Mouse (Mus musculus) heart, embryonic 15.5 days (tissue): ENCODE results near the gene Pnpla6. TPM values are rescaled to one million over a fixed set of nuclear protein-coding genes. Genes with fewer than 3 reads are reported as not detected.

Experiments
- ATAC-seq: fragments of 200-750 bp; cut with Nextera tagmentation; replicated peaks from 2 replicates; pipeline ENCODE4 v1.8.0; 2017; ENCODE audit warnings: low read depth, moderate TSS enrichment; ENCODE audit not compliant: insufficient number of reproducible peaks, insufficient read depth, low FRiP score
- H3K27ac ChIP-seq: fragments of 300-500 bp; sonication (generic); 2 replicates; pipeline ENCODE4 v1.5.1; 2015; ENCODE audit warnings: mild to moderate bottlenecking, inconsistent platforms
- H3K27me3 ChIP-seq: fragments of 300-500 bp; sonication (generic); 2 replicates; pipeline ENCODE4 v1.6.1; 2015; ENCODE audit warnings: inconsistent platforms
- H3K36me3 ChIP-seq: fragments of 300-500 bp; sonication (generic); 2 replicates; pipeline ENCODE4 v1.6.1; 2015; ENCODE audit warnings: mild to moderate bottlenecking, inconsistent platforms
- H3K4me1 ChIP-seq: fragments of 300-500 bp; sonication (generic); replicated peaks from 2 replicates; pipeline ENCODE4 v1.6.1; 2015; ENCODE audit warnings: inconsistent platforms
- H3K4me2 ChIP-seq: fragments of 300-500 bp; sonication (generic); 2 replicates; pipeline ENCODE4 v1.6.1; 2015; ENCODE audit warnings: inconsistent platforms, mild to moderate bottlenecking, moderate library complexity
- H3K4me3 ChIP-seq: fragments of 300-500 bp; sonication (generic); 2 replicates; pipeline ENCODE4 v1.5.1; 2015; ENCODE audit warnings: mild to moderate bottlenecking, inconsistent platforms
- H3K9ac ChIP-seq: fragments of 300-500 bp; sonication (generic); 2 replicates; pipeline ENCODE4 v1.6.1; 2015; ENCODE audit warnings: mild to moderate bottlenecking, inconsistent platforms
- H3K9me3 ChIP-seq: fragments of 300-500 bp; sonication (generic); replicated peaks from 2 replicates; pipeline ENCODE4 v1.6.1; 2016; ENCODE audit warnings: inconsistent platforms
- WGBS: fragments of 180-500 bp; shearing (Covaris S2); methylation state at CpG from one replicate; pipeline ENCODE4 v1.1.7; 2015; ENCODE audit warnings: mixed read lengths; 5-methylcytosine and 5-hydroxymethylcytosine counted together
- polyA plus RNA-seq: library from polyadenylated mRNA; unstranded; fragments of >200 nt; fragmentation: Nextera tagmentation; extraction: Ambion mirVana; gene quantifications from 2 replicates; pipeline ENCODE4 v1.2.1, GENCODE M21; 2015

Pnpla6 gene
- polyA plus RNA-seq: 14.2 and 18.6 TPM in 2 replicates

GRCm38 (mm10) chr8:3515260-3515671 lies at the start of gene Pnpla6:
Pnpla6 (plus strand) TSS chr8:3515384.
- H3K4me2 ChIP-seq: peak within 1 kb of the TSS; percentile 98
- peak within 1 kb of the TSS; percentile 65 for H3K4me3 ChIP-seq
- peaks cover 15% of the 10 kb centered on the region for H3K4me1 ChIP-seq
- WGBS: under 1% methylated on average over 25 of the region's 25 CpGs
- no peaks in the 10 kb centered on the region for H3K9me3 ChIP-seq
- H3K9ac ChIP-seq: peak within 1 kb of the TSS; percentile 64
- no peaks in the 10 kb centered on the region for H3K27me3 ChIP-seq
- ATAC-seq: peak; percentile 64
- peaks cover 22% of the 10 kb centered on the region; the same call in 1 of the 2 replicates for H3K36me3 ChIP-seq
- H3K27ac ChIP-seq: peak within 1 kb of the TSS; percentile 77

DNA sequence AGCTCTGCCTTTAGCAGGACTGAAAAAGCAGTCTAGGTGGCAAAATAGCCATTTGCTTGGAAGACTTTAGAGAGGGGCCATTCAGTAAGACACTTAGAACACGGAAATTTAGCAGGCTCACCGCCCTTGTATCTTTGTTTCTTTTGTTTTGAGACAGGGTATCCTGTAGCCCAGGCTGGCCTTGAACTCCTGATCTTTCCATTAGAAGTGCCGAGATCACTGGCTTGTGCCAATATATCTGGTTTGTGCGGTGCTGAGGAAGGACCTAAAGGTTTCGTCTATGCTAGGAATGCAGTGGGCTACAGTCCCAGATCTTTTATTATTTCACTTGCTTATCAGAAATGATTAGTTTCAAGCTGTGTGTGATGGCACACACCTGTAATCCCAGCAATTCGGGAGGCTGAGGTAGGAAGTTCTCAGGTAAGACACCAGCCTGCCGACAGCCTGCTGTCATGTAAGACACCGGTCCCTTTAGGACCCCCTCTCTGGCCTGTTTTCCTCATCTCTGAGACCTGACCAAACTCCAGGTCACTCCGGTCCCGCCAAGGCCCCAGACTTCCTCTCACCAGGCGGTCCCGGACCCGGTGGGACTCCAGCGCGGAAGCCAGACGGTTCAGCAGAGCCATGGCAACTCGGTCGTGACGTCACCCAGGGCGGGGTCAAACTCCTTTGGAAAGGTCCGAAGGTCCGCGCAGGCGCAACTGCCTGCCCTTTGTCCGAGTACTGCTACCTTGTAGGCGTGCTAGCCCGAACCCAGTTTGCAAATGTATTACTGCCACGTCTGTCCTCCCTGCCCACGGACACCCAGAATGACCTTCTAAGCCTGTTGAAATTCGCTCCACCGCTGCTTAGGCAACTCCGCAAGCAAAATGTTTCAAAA lies 47.9 kb upstream of the Pnpla6 start, which contains the start of gene Pex11g:
TSS of gene Pex11g (minus strand) at position 675 of the 880 bp plus-strand sequence.
- Histone ChIP-seq H3K36me3 (no peaks in the 10 kb centered on the region), H3K4me1 (peaks cover 5% of the 10 kb centered on the region; the same call in 1 of the 2 replicates), H3K4me3 (peak within 1 kb of the TSS; percentile 53), H3K4me2 (peak within 1 kb of the TSS; percentile 71), H3K27me3 (no peaks in the 10 kb centered on the region), H3K27ac (peak within 1 kb of the TSS; percentile 59), H3K9ac (peak within 1 kb of the TSS; percentile 58), H3K9me3 (no peaks in the 10 kb centered on the region)
- ATAC-seq: peak; percentile 93
- 5% methylated on average over 32 of the region's 32 CpGs for WGBS

DNA sequence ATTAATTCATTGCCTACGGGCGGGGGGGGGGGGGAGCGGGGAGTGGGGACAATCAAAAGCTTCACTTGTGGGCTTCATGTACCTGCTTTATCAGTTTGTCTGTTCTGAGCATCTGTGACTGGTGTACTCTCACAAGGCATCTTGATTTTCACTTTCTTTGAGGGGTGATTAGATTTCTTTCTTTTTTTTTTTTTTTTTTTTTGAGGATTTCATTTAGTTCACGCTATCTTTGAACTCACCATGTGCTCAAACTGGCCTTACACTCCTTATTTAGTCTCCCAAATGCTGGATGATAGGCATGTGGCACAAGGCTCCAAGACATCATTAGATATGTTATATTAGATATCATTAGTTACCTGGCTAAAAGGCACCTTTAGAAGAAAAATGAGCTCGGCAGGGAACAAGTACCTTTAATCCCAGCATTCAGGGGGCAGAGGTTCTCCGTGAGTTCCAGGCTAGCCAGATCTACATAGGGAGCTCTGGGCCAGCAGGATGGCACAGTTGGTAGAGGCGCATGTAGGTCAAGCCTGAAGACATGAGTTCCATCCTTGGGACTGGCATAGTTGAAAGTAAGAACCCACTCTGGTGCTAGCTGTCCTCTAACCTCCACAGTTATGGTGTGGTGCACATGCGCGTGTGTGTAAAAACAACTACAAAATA lies 47.2 kb upstream of the Pnpla6 start:
- ATAC-seq: no peak
- WGBS: 53% methylated on average over 9 of the region's 9 CpGs
- H3K27me3 ChIP-seq: no peaks in the 10 kb centered on the region
- peak overlapping the region; percentile 58 for H3K9ac ChIP-seq
- peak overlapping the region; percentile 71 for H3K4me2 ChIP-seq
- no peaks in the 10 kb centered on the region for H3K9me3 ChIP-seq
- peaks cover 5% of the 10 kb centered on the region; the same call in 1 of the 2 replicates for H3K4me1 ChIP-seq
- H3K27ac ChIP-seq: peak overlapping the region; percentile 59
- H3K36me3 ChIP-seq: no peaks in the 10 kb centered on the region
- H3K4me3 ChIP-seq: peak overlapping the region; percentile 53

DNA sequence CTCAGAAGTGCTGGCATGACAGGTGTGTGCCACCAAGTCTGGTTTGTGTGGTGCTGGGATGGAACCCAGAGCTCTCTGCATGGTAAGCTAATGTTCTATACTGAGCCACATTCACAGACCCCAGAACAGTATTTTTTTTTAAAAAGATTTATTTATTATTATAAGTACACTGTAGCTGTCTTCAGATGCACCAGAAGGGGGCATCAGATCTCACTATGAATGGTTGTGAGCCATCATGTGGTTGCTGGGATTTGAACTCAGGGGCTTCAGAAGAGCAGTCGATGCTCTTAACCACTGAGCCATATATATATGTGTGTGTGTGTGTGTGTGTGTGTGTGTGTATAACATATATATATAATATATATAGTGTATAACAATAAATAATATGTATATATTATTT lies 46.3 kb upstream of the Pnpla6 start:
- Histone ChIP-seq H3K4me1 (peaks cover 5% of the 10 kb centered on the region; the same call in 1 of the 2 replicates), H3K9me3 (no peaks in the 10 kb centered on the region), H3K4me2 (no peak overlapping the region), H3K27me3 (no peaks in the 10 kb centered on the region), H3K9ac (no peak overlapping the region), H3K4me3 (no peak overlapping the region), H3K27ac (no peak overlapping the region), H3K36me3 (no peaks in the 10 kb centered on the region)
- no peak for ATAC-seq
- WGBS: 100% methylated on average over 1 of the region's 1 CpGs

- H3K9ac ChIP-seq: no peak within 1 kb of the TSS
- H3K27me3 ChIP-seq: no peaks in the 10 kb centered on the region
- H3K9me3 ChIP-seq: no peaks in the 10 kb centered on the region
- no peaks in the 10 kb centered on the region for H3K36me3 ChIP-seq
- no peak within 1 kb of the TSS for H3K4me3 ChIP-seq
- no peak within 1 kb of the TSS for H3K4me2 ChIP-seq
- peaks cover 5% of the 10 kb centered on the region; the same call in 1 of the 2 replicates for H3K4me1 ChIP-seq
- no peak within 1 kb of the TSS for H3K27ac ChIP-seq
- ATAC-seq: no peak
Measured at GRCm38 (mm10) chr8:3470562-3470961, 44.6 kb upstream of the Pnpla6 start, which contains the start of gene Tex45. Tex45 (plus strand) TSS chr8:3470862.

- Histone ChIP-seq H3K27ac (no peak overlapping the region), H3K4me2 (peak overlapping the region; percentile 62), H3K27me3 (peaks cover 11% of the 10 kb centered on the region), H3K4me1 (peaks cover 6% of the 10 kb centered on the region; the same call in 1 of the 2 replicates), H3K9me3 (no peaks in the 10 kb centered on the region), H3K36me3 (no peaks in the 10 kb centered on the region), H3K9ac (no peak overlapping the region; the same call in 1 of the 2 replicates), H3K4me3 (peak overlapping the region; percentile 37)
- 0 out of 2 replicates have a peak, but pooled peaks have one; percentile 56 for ATAC-seq
- 20% methylated on average over 37 of the region's 37 CpGs for WGBS
Measured at GRCm38 (mm10) chr8:3475715-3476429, 39.3 kb upstream of the Pnpla6 start.

GRCm38 (mm10) chr8:3480221-3480785 lies 34.9 kb upstream of the Pnpla6 start:
- no peak for ATAC-seq
- Histone ChIP-seq H3K4me1 (peaks cover 6% of the 10 kb centered on the region; the same call in 1 of the 2 replicates), H3K4me2 (no peak overlapping the region), H3K27me3 (peaks cover 11% of the 10 kb centered on the region), H3K4me3 (no peak overlapping the region), H3K9me3 (no peaks in the 10 kb centered on the region), H3K27ac (0 out of 2 replicates have a peak overlapping the region, but pooled peaks have one; percentile 12), H3K36me3 (no peaks in the 10 kb centered on the region), H3K9ac (no peak overlapping the region)
- 50% methylated on average over 4 of the region's 4 CpGs for WGBS

- H3K9me3 ChIP-seq: no peaks in the 10 kb centered on the region
- no peak overlapping the region for H3K9ac ChIP-seq
- H3K27me3 ChIP-seq: peaks cover 6% of the 10 kb centered on the region; the same call in 1 of the 2 replicates
- H3K4me3 ChIP-seq: no peak overlapping the region
- H3K4me1 ChIP-seq: no peaks in the 10 kb centered on the region
- H3K4me2 ChIP-seq: no peak overlapping the region
- no peaks in the 10 kb centered on the region for H3K36me3 ChIP-seq
- WGBS: 59% methylated on average over 5 of the region's 5 CpGs
- H3K27ac ChIP-seq: no peak overlapping the region
- no peak for ATAC-seq
Measured at GRCm38 (mm10) chr8:3481605-3482004, 33.6 kb upstream of the Pnpla6 start.

DNA sequence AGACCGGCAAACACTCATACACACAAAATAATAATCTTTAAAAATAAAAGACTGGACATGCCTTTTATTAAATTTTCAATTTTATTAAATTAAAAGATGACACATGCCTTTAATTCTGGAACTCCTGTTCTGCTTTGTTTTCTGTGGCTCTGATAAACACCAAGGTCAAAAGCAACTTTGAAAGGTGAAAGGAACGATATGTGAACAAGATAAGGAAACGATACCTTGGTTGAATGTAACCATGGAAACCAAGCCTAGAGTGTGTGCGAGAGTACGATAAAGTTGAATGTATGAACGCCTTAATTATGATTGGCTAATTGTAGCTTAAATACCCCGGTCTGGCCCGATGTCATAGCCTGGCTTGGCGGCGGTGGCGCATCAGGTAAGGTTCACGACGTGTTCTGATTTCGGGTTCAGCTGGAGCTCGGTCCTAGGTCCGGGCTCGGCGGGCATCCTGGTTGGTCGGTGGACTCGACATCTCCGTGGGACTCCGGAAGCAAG lies 32.9 kb upstream of the Pnpla6 start:
- Histone ChIP-seq H3K36me3 (no peaks in the 10 kb centered on the region), H3K4me2 (no peak overlapping the region), H3K9ac (no peak overlapping the region), H3K9me3 (no peaks in the 10 kb centered on the region), H3K27me3 (peaks cover 5% of the 10 kb centered on the region; the same call in 1 of the 2 replicates), H3K4me3 (no peak overlapping the region), H3K4me1 (0 out of 2 replicates have a peak, but pooled peaks cover under 1% of the 10 kb centered on the region), H3K27ac (no peak overlapping the region)
- WGBS: 81% methylated on average over 22 of the region's 22 CpGs
- no peak for ATAC-seq

DNA sequence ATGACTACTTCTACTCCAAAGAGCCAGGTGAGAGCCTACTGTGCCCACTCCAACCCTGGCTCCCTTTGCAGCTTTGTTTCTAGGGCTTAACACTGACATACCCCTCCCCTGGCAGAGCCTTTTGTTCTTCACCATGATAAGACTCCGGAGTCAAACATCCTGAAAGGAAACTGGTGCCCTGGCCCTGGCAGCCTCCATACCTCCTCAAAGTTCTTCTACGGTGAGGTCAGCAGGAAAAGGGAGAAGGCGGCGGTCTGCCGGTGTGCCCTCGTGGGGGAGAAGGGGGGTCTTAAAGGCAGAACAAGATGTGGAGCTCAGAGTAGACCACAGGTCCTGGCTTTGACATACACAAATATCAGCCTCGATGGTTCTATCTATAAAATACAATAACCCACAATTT lies 31.6 kb upstream of the Pnpla6 start:
- ATAC-seq: no peak
- 62% methylated on average over 7 of the region's 7 CpGs for WGBS

More for the DNA sequence above, 31.6 kb upstream of the Pnpla6 start:
- Histone ChIP-seq H3K27me3 (no peaks in the 10 kb centered on the region), H3K4me2 (no peak overlapping the region), H3K4me3 (no peak overlapping the region), H3K9ac (no peak overlapping the region), H3K27ac (no peak overlapping the region), H3K36me3 (no peaks in the 10 kb centered on the region), H3K9me3 (no peaks in the 10 kb centered on the region), H3K4me1 (0 out of 2 replicates have a peak, but pooled peaks cover 2% of the 10 kb centered on the region)
